Mouse (Mus musculus) retina, adult 2 months (tissue): Measurements from ENCODE around the gene Gm4981.
"Not testable (repeated sequence)": the region's sequence is repeated elsewhere in the genome, so short reads cannot be mapped to it uniquely, and the experiment has no call there.

Experiments
- DNase-seq: peaks from one replicate; pipeline ENCODE4 v3.0.0-alpha.2; 2012; ENCODE audit warnings: low read depth, low spot score

Gene Gm4981

DNA sequence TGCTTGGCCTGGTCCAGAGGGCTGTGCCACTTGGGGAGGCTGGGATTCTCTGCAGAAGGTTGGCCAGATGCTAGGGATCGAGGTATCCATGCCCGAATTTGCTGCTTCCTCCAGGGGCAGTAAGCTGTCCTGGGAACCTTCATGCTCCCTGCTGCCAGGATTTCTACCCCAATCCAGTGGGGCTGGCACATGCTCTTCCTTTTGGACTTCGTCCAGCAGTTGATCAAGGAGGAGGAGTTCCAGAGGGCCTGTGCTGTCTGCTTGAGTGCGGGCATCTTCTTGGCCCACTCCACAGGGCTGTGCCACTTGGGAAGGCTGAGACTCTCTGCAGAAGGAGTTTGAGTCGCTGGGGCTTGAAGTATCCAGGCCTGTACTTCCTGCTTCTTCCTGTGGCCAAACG, 13.3 kb downstream of the Gm4981 start:
- not testable (repeated sequence) for DNase-seq

DNA sequence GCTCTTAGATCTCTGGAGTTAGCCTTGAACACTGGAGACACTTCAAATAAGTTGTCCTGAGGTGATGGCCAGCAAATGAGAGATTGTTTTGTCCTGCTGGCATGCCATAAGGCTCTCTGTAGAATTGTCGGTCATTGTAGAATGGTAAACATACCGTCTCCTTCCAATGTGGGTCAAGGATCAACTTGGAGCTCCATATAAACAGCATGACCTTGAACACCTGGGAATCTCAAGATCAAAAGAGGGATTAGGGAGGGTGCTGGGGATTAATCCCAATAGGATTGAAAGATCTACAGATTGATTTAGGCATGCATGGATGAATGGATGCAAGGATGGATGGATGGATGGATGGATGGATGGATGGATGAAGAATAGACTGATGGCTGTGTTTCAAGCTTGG, 14.9 kb downstream of the Gm4981 start:
- DNase-seq, result not testable (repeated sequence)

DNA sequence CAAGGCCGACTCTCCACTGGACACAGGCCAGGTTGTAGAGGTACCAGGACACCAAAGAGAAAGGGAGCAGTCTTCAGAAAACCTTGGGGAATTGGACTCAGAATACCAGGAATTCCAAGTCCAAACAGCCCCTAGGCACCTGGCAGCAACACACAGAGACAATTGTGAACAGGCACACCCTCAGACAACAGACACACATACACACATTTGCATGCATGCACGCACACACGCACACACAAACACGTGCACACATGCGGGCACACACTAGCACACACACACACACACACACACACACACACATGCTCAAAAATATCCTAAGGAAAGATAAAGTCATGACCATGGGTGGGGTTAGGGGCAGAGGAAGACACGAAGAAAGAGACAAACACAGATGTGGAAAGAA, 15.8 kb downstream of the Gm4981 start:
- no peak for DNase-seq

DNA sequence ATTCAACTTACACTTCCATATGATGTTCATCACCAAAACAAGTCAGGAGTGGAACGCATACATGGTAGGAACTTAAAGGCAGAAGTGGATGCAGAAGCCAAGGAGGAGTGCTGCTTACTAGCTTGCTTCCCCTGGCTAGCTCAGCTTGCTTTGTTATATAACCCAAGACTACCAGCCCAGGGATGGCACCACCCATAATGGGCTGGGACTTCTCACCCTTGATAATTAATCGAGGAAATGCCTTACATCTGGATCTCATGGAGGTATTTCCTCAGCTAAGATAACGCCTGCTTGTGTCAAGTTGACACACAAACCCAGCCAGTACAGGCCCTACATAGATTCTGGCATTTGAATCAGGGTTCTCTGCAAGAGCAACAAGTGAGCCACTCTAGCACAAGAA, 19.1 kb downstream of the Gm4981 start:
- DNase-seq, result no peak

DNA sequence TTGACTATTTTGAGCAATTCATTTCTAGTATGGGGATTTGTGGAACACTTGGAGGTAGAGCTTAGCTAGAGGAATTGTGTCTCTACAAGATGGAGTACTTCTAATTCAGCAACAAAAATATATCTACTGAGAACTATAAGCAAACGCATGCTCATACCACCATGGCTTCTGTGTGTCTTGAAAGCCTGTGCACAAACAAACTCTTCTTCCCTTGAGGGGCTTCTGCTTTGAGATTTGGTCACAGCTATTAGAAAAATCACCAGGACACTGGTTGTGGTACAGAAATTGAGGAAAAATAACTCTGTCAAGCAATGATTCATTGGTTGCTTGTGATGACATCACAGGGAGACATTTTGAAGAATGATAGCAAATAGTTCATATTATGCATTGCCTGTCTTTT, 21.1 kb downstream of the Gm4981 start:
- no peak for DNase-seq

DNA sequence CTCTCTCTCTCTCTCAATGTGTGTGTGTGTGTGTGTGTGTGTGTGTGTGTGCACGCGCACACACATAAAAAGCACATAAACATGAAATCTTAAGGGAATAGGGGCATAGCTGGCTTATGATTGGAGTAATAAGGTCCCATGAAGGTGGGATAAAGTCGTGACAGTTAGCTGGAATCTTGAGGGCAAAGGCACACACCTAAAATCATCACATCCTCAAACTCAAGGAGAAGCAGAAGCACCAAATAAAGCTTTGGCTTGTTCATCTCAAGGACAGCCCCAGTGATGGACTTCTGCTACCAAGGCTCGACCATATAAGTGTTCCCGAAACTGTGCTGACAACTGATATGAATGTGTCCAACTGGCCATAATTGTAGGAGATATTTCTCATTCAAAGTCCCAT, 21.6 kb downstream of the Gm4981 start:
- DNase-seq, result no peak

DNA sequence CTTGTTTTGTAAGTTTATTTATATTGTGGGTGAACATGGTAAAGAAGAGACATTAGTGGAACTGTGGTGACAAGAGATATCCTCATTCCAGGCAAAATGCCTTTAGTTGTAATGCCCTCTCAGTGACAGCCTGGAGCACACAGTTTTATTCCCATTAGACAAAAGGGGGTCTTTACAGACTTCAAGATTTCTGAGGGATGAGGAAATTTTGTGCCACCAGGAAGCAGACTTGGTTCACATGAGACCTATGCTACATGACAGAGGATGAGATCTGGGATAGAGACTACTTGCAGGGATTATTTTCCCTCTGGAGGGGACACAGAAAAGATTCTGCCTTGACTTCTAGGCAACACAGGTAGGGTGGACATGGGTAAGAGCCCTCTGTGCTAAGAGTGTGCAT, 22.0 kb downstream of the Gm4981 start:
- DNase-seq, result no peak

DNA sequence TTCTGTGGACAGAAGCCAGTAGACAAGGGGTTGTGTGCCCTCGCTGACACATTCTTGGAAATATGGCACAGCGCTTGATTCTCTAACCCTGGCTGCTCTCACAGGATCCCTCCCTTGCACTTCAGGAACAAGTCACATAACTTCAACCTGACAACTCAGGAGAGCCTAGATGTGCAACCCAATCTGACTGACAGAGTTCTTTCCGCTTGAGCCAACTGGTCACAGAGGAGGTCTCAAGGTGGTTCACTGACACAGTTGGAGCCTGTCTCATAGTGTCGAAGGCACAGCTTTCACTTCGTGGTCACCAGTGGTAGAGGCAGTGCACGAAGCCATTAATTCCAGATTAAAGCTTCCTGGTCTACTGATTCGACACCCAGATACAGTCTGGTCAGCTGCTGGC, 24.3 kb downstream of the Gm4981 start:
- no peak for DNase-seq

DNA sequence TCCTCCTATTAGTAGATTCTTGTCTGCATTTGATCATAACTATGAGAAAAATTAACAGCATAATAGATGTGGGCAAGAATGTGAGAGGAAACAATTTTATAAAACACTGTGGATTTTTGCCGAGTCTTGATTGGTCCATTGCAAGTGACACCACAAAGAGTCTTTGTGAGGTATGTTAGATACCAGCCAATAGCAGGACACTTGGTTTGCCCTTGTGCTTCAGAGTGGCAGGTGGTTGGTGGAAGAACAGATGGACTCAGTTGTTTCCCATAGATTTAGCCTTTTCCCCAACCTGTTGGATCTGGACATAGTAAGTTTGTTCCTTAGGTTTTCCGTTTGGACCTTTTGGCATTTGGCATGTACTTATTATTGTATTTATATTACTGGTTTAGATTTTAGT, 25.3 kb downstream of the Gm4981 start:
- DNase-seq, result no peak

DNA sequence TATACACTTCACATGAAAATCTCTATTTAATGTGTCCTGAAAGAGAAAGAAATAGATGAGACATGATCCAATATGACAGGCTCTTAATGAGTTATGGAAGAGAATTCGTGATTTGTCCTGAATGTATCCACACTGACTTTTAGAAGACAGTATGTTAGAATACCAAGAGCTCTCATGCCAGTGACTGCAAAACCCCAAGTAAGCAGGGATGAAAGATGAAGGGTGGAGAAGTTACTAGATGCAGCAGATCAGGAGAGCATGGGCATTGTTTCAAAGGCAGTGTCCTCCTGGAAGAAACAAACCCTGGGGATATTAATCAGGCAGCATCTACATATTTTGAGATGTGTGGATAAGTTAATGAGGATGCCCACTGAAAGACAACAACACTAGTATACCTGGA, 26.0 kb downstream of the Gm4981 start:
- no peak for DNase-seq

DNA sequence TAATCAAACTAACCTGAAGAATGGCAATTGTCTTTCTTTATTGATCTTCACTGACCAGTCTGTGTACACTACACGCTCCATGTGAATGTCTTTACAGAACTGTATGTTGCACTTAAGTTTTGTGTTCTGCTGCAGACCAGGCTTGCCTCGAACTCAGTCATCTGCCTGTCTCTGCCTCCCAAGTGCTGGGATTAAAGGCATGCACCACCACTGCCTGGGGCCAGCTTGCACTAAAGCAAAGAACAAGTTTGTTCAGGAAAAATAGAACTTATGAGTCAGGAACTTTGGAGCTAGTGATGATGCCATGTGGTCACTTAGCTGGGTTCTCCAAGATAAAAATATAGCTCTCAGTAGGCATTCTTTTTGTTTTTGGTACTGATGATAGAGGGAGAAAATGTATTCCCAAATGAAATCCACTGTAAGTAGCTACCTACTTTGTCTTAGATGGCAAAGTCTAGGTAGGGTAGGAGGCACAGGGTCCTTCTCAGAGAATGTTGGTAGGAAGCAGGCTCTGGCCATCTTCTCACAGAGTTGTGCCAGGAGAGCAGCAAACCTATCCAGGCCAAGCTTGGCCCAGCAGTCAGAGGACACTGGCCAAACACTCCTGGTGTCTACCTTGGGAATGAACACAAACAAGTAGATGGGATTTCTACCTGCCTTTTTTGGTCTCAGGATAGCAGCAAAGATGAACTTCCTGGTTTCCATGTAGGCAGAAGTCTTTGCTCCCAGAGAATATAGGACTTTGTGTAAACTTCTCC, 26.6 kb downstream of the Gm4981 start:
- no peak for DNase-seq

DNA sequence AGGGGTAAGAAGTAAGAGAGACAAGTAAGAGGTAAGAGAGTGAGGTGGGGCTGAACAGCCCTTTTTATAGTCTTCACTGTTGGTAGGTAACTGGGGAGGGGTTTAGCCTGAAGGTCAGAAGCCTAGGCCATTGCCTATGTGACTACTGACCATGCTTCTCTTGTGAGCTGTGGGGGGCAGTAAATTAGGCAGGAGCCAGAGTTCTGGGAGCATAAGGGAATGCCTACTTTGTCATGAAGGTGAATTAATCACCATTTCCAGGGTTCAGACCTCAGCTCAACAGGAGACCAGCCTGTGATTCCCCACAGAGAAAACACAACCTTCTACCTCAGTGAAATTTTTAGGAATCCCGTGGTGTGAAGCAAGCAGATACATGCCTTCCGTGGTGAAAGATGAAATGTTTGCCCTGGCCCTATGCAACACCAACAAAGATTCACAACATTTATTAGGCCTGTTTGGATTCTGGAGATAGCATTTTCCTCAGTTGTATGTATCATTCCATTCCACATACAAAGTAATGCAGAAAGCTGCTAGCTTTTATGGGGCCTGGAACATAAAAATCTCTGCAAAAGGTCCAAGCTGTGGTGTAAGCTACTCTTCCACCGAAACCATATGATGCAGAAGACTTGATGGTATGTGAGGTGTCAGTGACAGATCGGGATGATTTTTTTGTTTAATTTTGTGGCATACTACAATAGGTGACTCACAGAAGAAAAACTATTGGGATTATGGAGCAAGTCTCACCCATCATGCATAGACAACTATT, 29.7 kb downstream of the Gm4981 start:
- DNase-seq, result no peak

DNA sequence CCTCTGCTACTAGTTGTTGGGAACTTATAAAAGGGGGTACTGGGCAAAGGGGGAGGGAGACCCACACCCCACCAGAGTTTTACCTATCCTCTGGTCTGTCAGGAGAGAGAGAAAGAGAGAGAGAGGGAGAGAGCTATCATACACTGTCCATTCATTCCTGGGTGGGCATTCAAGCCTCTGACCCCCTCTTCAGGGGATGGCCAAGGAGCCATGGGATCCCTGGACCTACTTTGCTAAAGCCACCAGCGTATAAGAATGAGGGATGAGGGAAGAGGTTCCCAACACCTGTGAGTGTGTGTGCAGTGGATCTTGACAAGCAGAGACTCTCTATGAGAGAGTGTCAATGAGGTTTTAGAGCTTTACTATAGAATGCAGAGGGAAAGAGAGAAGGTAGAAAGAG, 30.5 kb downstream of the Gm4981 start:
- DNase-seq, result no peak
